Comparison of ENCODE assay signal across 28 mouse cellular contexts in the genomic region with DNA sequence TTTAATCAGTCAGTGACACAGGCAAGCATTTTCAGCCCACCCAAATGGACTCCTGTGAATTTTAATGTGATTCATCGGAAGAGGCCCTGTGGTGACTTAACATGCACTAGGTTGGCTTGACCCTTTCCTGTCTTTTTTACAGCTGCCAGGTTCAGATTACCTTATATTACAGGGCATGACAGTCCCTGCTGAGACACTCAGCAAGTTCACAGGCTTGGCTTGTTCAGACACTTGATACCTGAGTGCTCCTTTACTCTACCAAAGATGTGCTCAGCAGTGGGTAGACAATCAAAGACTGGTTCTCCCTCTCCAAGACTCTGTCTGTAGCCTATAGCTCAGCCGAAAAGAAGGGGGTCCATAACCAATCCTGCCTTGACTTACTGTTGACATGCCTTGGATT.
DNase-seq lines count a peak whose midpoint lies in the region; ATAC-seq and TF ChIP-seq lines count a peak whose summit lies in the region.
"Had no signal": no experiment of that assay in that cellular context is flagged by ENCODE, and none has a peak within 500 bp of the region (broad histone marks: within the 10 kb centered on the region; RNA-seq: fewer than 3 reads in every experiment).

No protein-coding gene starts in this region.

- no peaks in the 10 kb centered on the region for H3K9me3 ChIP-seq in hindbrain, embryonic 11.5 days (ENCODE audit: control insufficient read depth, low read length)
- H3K9me3 ChIP-seq in hindbrain, embryonic 12.5 days (replicated peaks): no peaks in the 10 kb centered on the region
- H3K9me3 ChIP-seq in kidney, embryonic 16.5 days (ENCODE audit: low read length): no peaks in the 10 kb centered on the region
- H3K9me3 ChIP-seq in midbrain, embryonic 11.5 days (ENCODE audit: control insufficient read depth, low read length): no peaks in the 10 kb centered on the region
- no peaks in the 10 kb centered on the region for H3K9me3 ChIP-seq in midbrain, postnatal 0 days (ENCODE audit: low read length)
- H3K9me3 ChIP-seq: forebrain, embryonic 10.5 days; forebrain, embryonic 13.5 days; G1E; heart, embryonic 10.5 days; heart, embryonic 13.5 days; hindbrain, embryonic 15.5 days had no signal

- no peaks in the 10 kb centered on the region for H3K4me1 ChIP-seq in hindbrain, embryonic 11.5 days (replicated peaks; ENCODE audit: control insufficient read depth, insufficient read depth, low read length)
- H3K4me1 ChIP-seq in hindbrain, embryonic 12.5 days: no peaks in the 10 kb centered on the region
- H3K4me1 ChIP-seq in kidney, embryonic 16.5 days (ENCODE audit: insufficient read depth, low read length): no peaks in the 10 kb centered on the region
- no peaks in the 10 kb centered on the region for H3K4me1 ChIP-seq in midbrain, embryonic 11.5 days (ENCODE audit: control insufficient read depth, insufficient read depth, low read length)
- no peaks in the 10 kb centered on the region for H3K4me1 ChIP-seq in midbrain, postnatal 0 days (ENCODE audit: insufficient read depth, low read length)
- H3K4me1 ChIP-seq: forebrain, embryonic 10.5 days; forebrain, embryonic 13.5 days; heart, embryonic 10.5 days; hindbrain, embryonic 15.5 days had no signal

- H3K9ac ChIP-seq in hindbrain, embryonic 11.5 days (ENCODE audit: low read depth, low read length): no peak overlapping the region
- no peak overlapping the region for H3K9ac ChIP-seq in hindbrain, embryonic 12.5 days
- no peak overlapping the region for H3K9ac ChIP-seq in kidney, embryonic 16.5 days (replicated peaks; ENCODE audit: low read length)
- H3K9ac ChIP-seq in midbrain, embryonic 11.5 days (ENCODE audit: low read length): no peak overlapping the region
- no peak overlapping the region for H3K9ac ChIP-seq in midbrain, postnatal 0 days (replicated peaks; ENCODE audit: low read length, poor library complexity, severe bottlenecking)
- H3K9ac ChIP-seq: forebrain, embryonic 13.5 days; heart, embryonic 13.5 days; hindbrain, embryonic 15.5 days had no signal

- ATAC-seq in hindbrain, embryonic 11.5 days (ENCODE audit: low FRiP score): peak; percentile 49; the same call in 1 of the 2 replicates
- ATAC-seq in hindbrain, embryonic 12.5 days (ENCODE audit: low FRiP score): no peak
- ATAC-seq in kidney, embryonic 16.5 days (ENCODE audit: low FRiP score, low TSS enrichment): 0 out of 2 replicates have a peak, but pooled peaks have one; percentile 19
- ATAC-seq in midbrain, embryonic 11.5 days (ENCODE audit: low FRiP score): no peak
- ATAC-seq in midbrain, postnatal 0 days (ENCODE audit: low FRiP score): no peak
- ATAC-seq: forebrain, embryonic 13.5 days; forebrain, embryonic 16.5 days; Patski had no signal

- peak; percentile 5 for DNase-seq in embryo, embryonic 11 days
- no peak for DNase-seq in embryo, embryonic 9.5 days (ENCODE audit: extremely low spot score)
- no peak for DNase-seq in hindbrain, embryonic 11.5 days (ENCODE audit: low spot score)
- DNase-seq in kidney, postnatal 36 days: no peak
- peak; percentile 66 for DNase-seq in midbrain, embryonic 11.5 days (ENCODE audit: low spot score, missing footprints)
- DNase-seq in midbrain, postnatal 0 days (ENCODE audit: low spot score): no peak
- DNase-seq: adrenal gland, postnatal 10 days; adrenal gland, postnatal 36 days; B cell, adult 2 months; cerebellum, adult 18-20 months; cerebellum, adult 9-10 months; cerebellum, postnatal 14 days; gastrocnemius, postnatal 10 days; gastrocnemius, postnatal 36 days; heart, adult 2 months; heart, postnatal 14 days; heart, postnatal 4 days had no signal

- no peak overlapping the region for H3K4me2 ChIP-seq in hindbrain, embryonic 11.5 days (replicated peaks; ENCODE audit: low read depth, low read length)
- no peak overlapping the region for H3K4me2 ChIP-seq in hindbrain, embryonic 12.5 days (replicated peaks)
- no peak overlapping the region for H3K4me2 ChIP-seq in kidney, embryonic 16.5 days (replicated peaks; ENCODE audit: low read depth, low read length)
- H3K4me2 ChIP-seq in midbrain, embryonic 11.5 days: no peak overlapping the region
- H3K4me2 ChIP-seq in midbrain, postnatal 0 days (ENCODE audit: low read depth, low read length, poor library complexity, severe bottlenecking): no peak overlapping the region
- H3K4me2 ChIP-seq: forebrain, embryonic 13.5 days; heart, embryonic 13.5 days; hindbrain, embryonic 15.5 days had no signal

- no peaks in the 10 kb centered on the region for H3K36me3 ChIP-seq in hindbrain, embryonic 11.5 days (ENCODE audit: control insufficient read depth, insufficient read depth, low read length)
- H3K36me3 ChIP-seq in hindbrain, embryonic 12.5 days: no peaks in the 10 kb centered on the region
- H3K36me3 ChIP-seq in kidney, embryonic 16.5 days (ENCODE audit: insufficient read depth, low read length): no peaks in the 10 kb centered on the region
- H3K36me3 ChIP-seq in midbrain, embryonic 11.5 days (ENCODE audit: control insufficient read depth, insufficient read depth, low read length): no peaks in the 10 kb centered on the region
- H3K36me3 ChIP-seq in midbrain, postnatal 0 days (ENCODE audit: insufficient read depth, low read length): no peaks in the 10 kb centered on the region
- H3K36me3 ChIP-seq: forebrain, embryonic 10.5 days; G1E; heart, embryonic 10.5 days; heart, embryonic 13.5 days; hindbrain, embryonic 15.5 days had no signal

- no peak overlapping the region for H3K4me3 ChIP-seq in hindbrain, embryonic 11.5 days (ENCODE audit: low read depth, low read length)
- no peak overlapping the region for H3K4me3 ChIP-seq in hindbrain, embryonic 12.5 days
- no peak overlapping the region for H3K4me3 ChIP-seq in kidney, embryonic 16.5 days (ENCODE audit: low read length)
- H3K4me3 ChIP-seq in midbrain, embryonic 11.5 days (ENCODE audit: low read depth, low read length): no peak overlapping the region
- H3K4me3 ChIP-seq in midbrain, postnatal 0 days (ENCODE audit: low read depth, low read length): no peak overlapping the region
- H3K4me3 ChIP-seq: forebrain, embryonic 10.5 days; forebrain, embryonic 13.5 days; heart, adult 2 months; heart, embryonic 10.5 days; heart, embryonic 13.5 days; hindbrain, embryonic 15.5 days had no signal

- WGBS in hindbrain, embryonic 11.5 days: 66% methylated on average over 2 of the region's 2 CpGs
- 68% methylated on average over 2 of the region's 2 CpGs for WGBS in hindbrain, embryonic 12.5 days
- WGBS in kidney, embryonic 16.5 days: 38% methylated on average over 2 of the region's 2 CpGs
- 75% methylated on average over 2 of the region's 2 CpGs for WGBS in midbrain, embryonic 11.5 days
- WGBS in midbrain, postnatal 0 days: 57% methylated on average over 2 of the region's 2 CpGs

- TF ChIP-seq CTCF in midbrain, postnatal 0 days (IDR thresholded peaks at IDR 0.05): no peak

- H3K27me3 ChIP-seq in hindbrain, embryonic 11.5 days (ENCODE audit: control insufficient read depth, insufficient read depth, low read length): no peaks in the 10 kb centered on the region
- no peaks in the 10 kb centered on the region for H3K27me3 ChIP-seq in hindbrain, embryonic 12.5 days
- H3K27me3 ChIP-seq in kidney, embryonic 16.5 days (ENCODE audit: insufficient read depth, low read length): no peaks in the 10 kb centered on the region
- H3K27me3 ChIP-seq in midbrain, embryonic 11.5 days (ENCODE audit: control insufficient read depth, insufficient read depth, low read length): no peaks in the 10 kb centered on the region
- H3K27me3 ChIP-seq in midbrain, postnatal 0 days (ENCODE audit: insufficient read depth, low read length): no peaks in the 10 kb centered on the region
- H3K27me3 ChIP-seq: CH12.LX; forebrain, embryonic 13.5 days; heart, embryonic 13.5 days; hindbrain, embryonic 15.5 days; Patski had no signal

- no peak overlapping the region for H3K27ac ChIP-seq in hindbrain, embryonic 11.5 days (ENCODE audit: low read depth, low read length)
- H3K27ac ChIP-seq in hindbrain, embryonic 12.5 days: no peak overlapping the region
- H3K27ac ChIP-seq in kidney, embryonic 16.5 days (ENCODE audit: low read length): no peak overlapping the region
- no peak overlapping the region for H3K27ac ChIP-seq in midbrain, embryonic 11.5 days (ENCODE audit: low read depth, low read length)
- no peak overlapping the region for H3K27ac ChIP-seq in midbrain, postnatal 0 days (ENCODE audit: low read depth, low read length)
- H3K27ac ChIP-seq: forebrain, embryonic 10.5 days; forebrain, embryonic 13.5 days; heart, adult 2 months; heart, embryonic 10.5 days; heart, embryonic 13.5 days; hindbrain, embryonic 15.5 days had no signal

Comparison
In these comparisons a context has a peak if more than half of its experiments do, and no peak if none do; other contexts are left out.
1. DNase-seq: peak in embryo, embryonic 11 days (single experiment) and midbrain, embryonic 11.5 days (single experiment); none in embryo, embryonic 9.5 days (single experiment), hindbrain, embryonic 11.5 days (single experiment), kidney, postnatal 36 days (0 of 2) and midbrain, postnatal 0 days (single experiment).
2. ATAC-seq: peak in hindbrain, embryonic 11.5 days (single experiment) and kidney, embryonic 16.5 days (single experiment); none in hindbrain, embryonic 12.5 days (single experiment), midbrain, embryonic 11.5 days (single experiment) and midbrain, postnatal 0 days (single experiment).